ENCODE assay signal across 22 mouse cellular contexts in genomic region chr14:12070856-12071465, GRCm38 (mm10).
A peak's percentile ranks its signal among the peaks of the same experiment; 100 is the strongest.
DNase-seq lines count a peak whose midpoint lies in the region; ATAC-seq lines count a peak whose summit lies in the region.
"Had no signal": no experiment of that assay in that cellular context is flagged by ENCODE, and none has a peak within 500 bp of the region (broad histone marks: within the 10 kb centered on the region; RNA-seq: fewer than 3 reads in every experiment).

No protein-coding gene starts in this region.

- H3K4me1 ChIP-seq in embryonic facial prominence, embryonic 14.5 days (ENCODE audit: control insufficient read depth, insufficient read depth, low read length) = peaks cover 15% of the 10 kb centered on the region; the same call in 1 of the 2 replicates
- peaks cover 34% of the 10 kb centered on the region for H3K4me1 ChIP-seq in embryonic facial prominence, embryonic 10.5 days
- H3K4me1 ChIP-seq in kidney, embryonic 15.5 days = peaks cover 10% of the 10 kb centered on the region
- 0 out of 2 replicates have a peak, but pooled peaks cover 9% of the 10 kb centered on the region for H3K4me1 ChIP-seq in kidney, embryonic 14.5 days (ENCODE audit: control insufficient read depth, insufficient read depth, low read length)
- no peaks in the 10 kb centered on the region; the same call in 1 of the 2 replicates for H3K4me1 ChIP-seq in midbrain, embryonic 11.5 days (ENCODE audit: control insufficient read depth, insufficient read depth, low read length)
- H3K4me1 ChIP-seq in midbrain, embryonic 16.5 days (ENCODE audit: control insufficient read depth, insufficient read depth, low read length) = no peaks in the 10 kb centered on the region
- H3K4me1 ChIP-seq: midbrain, embryonic 13.5 days; neural tube, embryonic 13.5 days had no signal

- peak; percentile 34 for DNase-seq in embryonic facial prominence, embryonic 14.5 days (ENCODE audit: low spot score)
- DNase-seq in embryonic facial prominence, embryonic 10.5 days (ENCODE audit: low spot score) = no peak
- peak; percentile 72 for DNase-seq in midbrain, embryonic 11.5 days (ENCODE audit: low spot score, missing footprints)
- DNase-seq in cerebellum, adult 11-12 months = no peak
- DNase-seq: cerebellum, postnatal 10 days; heart, postnatal 36 days; liver; lung, adult 18-20 months; right cerebral cortex, adult 18-20 months; thymus, postnatal 36 days had no signal

- 51% methylated on average over 7 of the region's 7 CpGs for WGBS in embryonic facial prominence, embryonic 14.5 days
- 84% methylated on average over 7 of the region's 7 CpGs for WGBS in embryonic facial prominence, embryonic 10.5 days
- WGBS in kidney, embryonic 15.5 days = 63% methylated on average over 7 of the region's 7 CpGs
- 69% methylated on average over 7 of the region's 7 CpGs for WGBS in kidney, embryonic 14.5 days
- 87% methylated on average over 7 of the region's 7 CpGs for WGBS in midbrain, embryonic 11.5 days
- 72% methylated on average over 7 of the region's 7 CpGs for WGBS in midbrain, embryonic 16.5 days

- H3K4me3 ChIP-seq in embryonic facial prominence, embryonic 14.5 days (ENCODE audit: low read depth, low read length) = no peak overlapping the region
- no peak overlapping the region for H3K4me3 ChIP-seq in embryonic facial prominence, embryonic 10.5 days
- no peak overlapping the region for H3K4me3 ChIP-seq in kidney, embryonic 15.5 days (replicated peaks)
- no peak overlapping the region for H3K4me3 ChIP-seq in kidney, embryonic 14.5 days (ENCODE audit: low read length)
- no peak overlapping the region for H3K4me3 ChIP-seq in midbrain, embryonic 11.5 days (ENCODE audit: low read depth, low read length)
- H3K4me3 ChIP-seq in midbrain, embryonic 16.5 days (ENCODE audit: low read depth, low read length) = no peak overlapping the region
- H3K4me3 ChIP-seq: embryonic facial prominence, embryonic 13.5 days; forebrain, embryonic 10.5 days; heart, embryonic 13.5 days; midbrain, embryonic 13.5 days; neural tube, embryonic 13.5 days had no signal

- no peaks in the 10 kb centered on the region for H3K36me3 ChIP-seq in embryonic facial prominence, embryonic 14.5 days (ENCODE audit: control insufficient read depth, insufficient read depth, low read length)
- no peaks in the 10 kb centered on the region for H3K36me3 ChIP-seq in embryonic facial prominence, embryonic 10.5 days (replicated peaks)
- H3K36me3 ChIP-seq in kidney, embryonic 15.5 days = no peaks in the 10 kb centered on the region
- no peaks in the 10 kb centered on the region for H3K36me3 ChIP-seq in kidney, embryonic 14.5 days (ENCODE audit: control insufficient read depth, insufficient read depth, low read length)
- H3K36me3 ChIP-seq in midbrain, embryonic 11.5 days (ENCODE audit: control insufficient read depth, insufficient read depth, low read length) = no peaks in the 10 kb centered on the region
- H3K36me3 ChIP-seq in midbrain, embryonic 16.5 days (ENCODE audit: control insufficient read depth, insufficient read depth, low read length) = no peaks in the 10 kb centered on the region
- H3K36me3 ChIP-seq: embryonic facial prominence, embryonic 13.5 days; forebrain, embryonic 10.5 days; G1E; heart, embryonic 13.5 days; midbrain, embryonic 13.5 days; neural tube, embryonic 13.5 days had no signal

- no peak overlapping the region for H3K27ac ChIP-seq in embryonic facial prominence, embryonic 14.5 days (replicated peaks; ENCODE audit: low read depth, low read length)
- no peak overlapping the region for H3K27ac ChIP-seq in embryonic facial prominence, embryonic 10.5 days (replicated peaks)
- peak overlapping the region; percentile 24; the same call in 1 of the 2 replicates for H3K27ac ChIP-seq in kidney, embryonic 15.5 days
- no peak overlapping the region for H3K27ac ChIP-seq in kidney, embryonic 14.5 days (ENCODE audit: low read depth, low read length)
- H3K27ac ChIP-seq in midbrain, embryonic 11.5 days (ENCODE audit: low read depth, low read length) = no peak overlapping the region
- H3K27ac ChIP-seq in midbrain, embryonic 16.5 days (ENCODE audit: low read length) = no peak overlapping the region
- H3K27ac ChIP-seq: embryonic facial prominence, embryonic 13.5 days; forebrain, embryonic 10.5 days; heart, embryonic 13.5 days; hindbrain, embryonic 14.5 days; kidney, postnatal 0 days; midbrain, embryonic 13.5 days; neural tube, embryonic 13.5 days had no signal

- H3K4me2 ChIP-seq in embryonic facial prominence, embryonic 14.5 days (ENCODE audit: low read depth, low read length) = no peak overlapping the region
- no peak overlapping the region for H3K4me2 ChIP-seq in kidney, embryonic 15.5 days
- H3K4me2 ChIP-seq in kidney, embryonic 14.5 days (replicated peaks; ENCODE audit: low read depth, low read length) = no peak overlapping the region
- no peak overlapping the region for H3K4me2 ChIP-seq in midbrain, embryonic 11.5 days
- H3K4me2 ChIP-seq in midbrain, embryonic 16.5 days (ENCODE audit: low read length) = no peak overlapping the region
- H3K4me2 ChIP-seq: embryonic facial prominence, embryonic 13.5 days; heart, embryonic 13.5 days; hindbrain, embryonic 14.5 days; midbrain, embryonic 13.5 days; neural tube, embryonic 13.5 days had no signal

- no peak for ATAC-seq in embryonic facial prominence, embryonic 14.5 days (ENCODE audit: low read depth)
- ATAC-seq in kidney, embryonic 15.5 days (replicated peaks; ENCODE audit: low FRiP score) = no peak
- no peak for ATAC-seq in kidney, embryonic 14.5 days (ENCODE audit: low FRiP score, low TSS enrichment)
- no peak for ATAC-seq in midbrain, embryonic 11.5 days (ENCODE audit: low FRiP score)
- no peak for ATAC-seq in midbrain, embryonic 16.5 days
- ATAC-seq in frontal cortex, adult (ENCODE audit: low TSS enrichment) = no peak
- ATAC-seq: midbrain, embryonic 13.5 days had no signal

- no peaks in the 10 kb centered on the region for H3K27me3 ChIP-seq in embryonic facial prominence, embryonic 14.5 days (replicated peaks; ENCODE audit: control insufficient read depth, insufficient read depth, low read length)
- H3K27me3 ChIP-seq in embryonic facial prominence, embryonic 10.5 days (replicated peaks; ENCODE audit: low read depth, poor library complexity, severe bottlenecking) = no peaks in the 10 kb centered on the region
- no peaks in the 10 kb centered on the region for H3K27me3 ChIP-seq in kidney, embryonic 15.5 days
- no peaks in the 10 kb centered on the region for H3K27me3 ChIP-seq in kidney, embryonic 14.5 days (ENCODE audit: control insufficient read depth, insufficient read depth, low read length)
- no peaks in the 10 kb centered on the region for H3K27me3 ChIP-seq in midbrain, embryonic 11.5 days (ENCODE audit: control insufficient read depth, insufficient read depth, low read length)
- no peaks in the 10 kb centered on the region for H3K27me3 ChIP-seq in midbrain, embryonic 16.5 days (ENCODE audit: control insufficient read depth, insufficient read depth, low read depth, low read length)
- H3K27me3 ChIP-seq: embryonic facial prominence, embryonic 13.5 days; heart, embryonic 13.5 days; midbrain, embryonic 13.5 days; neural tube, embryonic 13.5 days had no signal

- H3K9ac ChIP-seq in embryonic facial prominence, embryonic 14.5 days (ENCODE audit: low read depth, low read length) = no peak overlapping the region
- H3K9ac ChIP-seq in kidney, embryonic 15.5 days = no peak overlapping the region
- H3K9ac ChIP-seq in kidney, embryonic 14.5 days (ENCODE audit: low read depth, low read length) = no peak overlapping the region
- no peak overlapping the region for H3K9ac ChIP-seq in midbrain, embryonic 11.5 days (ENCODE audit: low read length)
- no peak overlapping the region for H3K9ac ChIP-seq in midbrain, embryonic 16.5 days (ENCODE audit: low read depth, low read length)
- H3K9ac ChIP-seq: embryonic facial prominence, embryonic 13.5 days; heart, embryonic 13.5 days; hindbrain, embryonic 14.5 days; midbrain, embryonic 13.5 days; neural tube, embryonic 13.5 days had no signal

- no peaks in the 10 kb centered on the region for H3K9me3 ChIP-seq in embryonic facial prominence, embryonic 14.5 days (ENCODE audit: control insufficient read depth, low read length)
- no peaks in the 10 kb centered on the region for H3K9me3 ChIP-seq in embryonic facial prominence, embryonic 10.5 days
- H3K9me3 ChIP-seq in kidney, embryonic 15.5 days (replicated peaks) = no peaks in the 10 kb centered on the region
- H3K9me3 ChIP-seq in kidney, embryonic 14.5 days (ENCODE audit: control insufficient read depth, low read length) = no peaks in the 10 kb centered on the region
- no peaks in the 10 kb centered on the region for H3K9me3 ChIP-seq in midbrain, embryonic 11.5 days (ENCODE audit: control insufficient read depth, low read length)
- no peaks in the 10 kb centered on the region for H3K9me3 ChIP-seq in midbrain, embryonic 16.5 days (replicated peaks; ENCODE audit: control insufficient read depth, low read length, poor library complexity, severe bottlenecking)
- H3K9me3 ChIP-seq: embryonic facial prominence, embryonic 13.5 days; forebrain, embryonic 10.5 days; heart, embryonic 13.5 days; midbrain, embryonic 13.5 days; neural tube, embryonic 13.5 days had no signal

Comparison
In these comparisons a context has a peak if more than half of its experiments do, and no peak if none do; other contexts are left out.
1. DNase-seq: peak in embryonic facial prominence, embryonic 14.5 days (single experiment) and midbrain, embryonic 11.5 days (single experiment); none in embryonic facial prominence, embryonic 10.5 days (single experiment) and cerebellum, adult 11-12 months (single experiment).